Mouse (Mus musculus): ENCODE data around the gene 4931428L18Rik. TPM values are rescaled to one million over a fixed set of nuclear protein-coding genes. Genes with fewer than 3 reads are reported as not detected.
"Not testable (repeated sequence)": the region's sequence is repeated elsewhere in the genome, so short reads cannot be mapped to it uniquely, and the experiment has no call there.

The 4931428L18Rik gene
- total RNA-seq, 1 experiment from 2014 or later = 3.7 TPM

GRCm38 (mm10) chr1:31019283-31019682, 203.2 kb downstream of the 4931428L18Rik start:
- ATAC-seq (replicated peaks in 1 of 2; ENCODE audit: insufficient read depth in 1 of 2, low FRiP score in 2 of 2, low TSS enrichment in 1 of 2, low read depth in 1 of 2, poor library complexity in 2 of 2, severe bottlenecking in 2 of 2) = no peak

GRCm38 (mm10) chr1:31017377-31017776, 205.1 kb downstream of the 4931428L18Rik start:
- ATAC-seq (replicated peaks in 1 of 2; ENCODE audit: insufficient read depth in 1 of 2, low FRiP score in 2 of 2, low TSS enrichment in 1 of 2, low read depth in 1 of 2, poor library complexity in 2 of 2, severe bottlenecking in 2 of 2) = no peak

DNA sequence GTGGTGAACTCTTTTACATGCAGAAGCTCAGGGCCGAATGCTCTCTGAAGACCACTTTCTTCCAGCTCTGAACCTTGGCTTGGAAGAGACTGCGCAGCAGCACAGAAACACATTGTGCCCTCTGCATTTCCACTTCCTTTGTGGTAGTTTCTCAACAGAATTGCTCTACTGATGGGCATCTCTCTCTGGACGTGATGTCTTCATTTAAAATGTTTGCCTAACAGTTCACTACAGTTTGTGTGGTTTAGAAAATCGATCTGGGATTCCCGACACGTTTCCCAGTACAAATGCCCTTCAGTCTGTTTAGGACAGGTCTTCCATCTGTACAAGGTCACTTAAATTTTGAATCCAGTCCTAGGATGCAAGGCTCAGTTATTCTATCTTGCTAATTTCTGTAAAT, 206.4 kb downstream of the 4931428L18Rik start:
- ATAC-seq (replicated peaks in 1 of 2; ENCODE audit: insufficient read depth in 1 of 2, low FRiP score in 2 of 2, low TSS enrichment in 1 of 2, low read depth in 1 of 2, poor library complexity in 2 of 2, severe bottlenecking in 2 of 2) = no peak

DNA sequence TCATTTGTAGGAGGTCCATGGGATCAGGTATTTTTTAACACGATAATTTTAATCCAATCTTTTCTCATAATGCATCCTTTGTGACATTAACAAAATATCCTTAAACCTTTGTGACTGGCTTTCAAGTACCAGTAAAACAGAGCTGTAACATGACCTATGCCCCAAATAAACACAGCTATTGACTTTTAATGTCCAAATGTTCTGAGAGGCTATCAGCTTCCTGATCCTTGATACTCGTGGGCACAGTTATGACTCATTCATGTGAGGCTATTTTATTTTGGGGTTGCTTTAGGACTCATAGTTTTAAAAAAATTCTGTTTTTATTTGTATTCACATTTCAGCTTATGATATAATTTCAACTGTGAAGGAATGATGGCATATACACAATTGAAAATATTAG, 207.2 kb downstream of the 4931428L18Rik start:
- ATAC-seq (replicated peaks in 1 of 2; ENCODE audit: insufficient read depth in 1 of 2, low FRiP score in 2 of 2, low TSS enrichment in 1 of 2, low read depth in 1 of 2, poor library complexity in 2 of 2, severe bottlenecking in 2 of 2) = no peak

- ATAC-seq (replicated peaks in 1 of 2; ENCODE audit: insufficient read depth in 1 of 2, low FRiP score in 2 of 2, low TSS enrichment in 1 of 2, low read depth in 1 of 2, poor library complexity in 2 of 2, severe bottlenecking in 2 of 2) = not testable (repeated sequence)
These were observed 244.6 kb downstream of the 4931428L18Rik start, which contains the start of gene AC153137.1 for GRCm38 (mm10) chr1:30977868-30978267. Gene AC153137.1 (minus strand): TSS chr1:30977968.

DNA sequence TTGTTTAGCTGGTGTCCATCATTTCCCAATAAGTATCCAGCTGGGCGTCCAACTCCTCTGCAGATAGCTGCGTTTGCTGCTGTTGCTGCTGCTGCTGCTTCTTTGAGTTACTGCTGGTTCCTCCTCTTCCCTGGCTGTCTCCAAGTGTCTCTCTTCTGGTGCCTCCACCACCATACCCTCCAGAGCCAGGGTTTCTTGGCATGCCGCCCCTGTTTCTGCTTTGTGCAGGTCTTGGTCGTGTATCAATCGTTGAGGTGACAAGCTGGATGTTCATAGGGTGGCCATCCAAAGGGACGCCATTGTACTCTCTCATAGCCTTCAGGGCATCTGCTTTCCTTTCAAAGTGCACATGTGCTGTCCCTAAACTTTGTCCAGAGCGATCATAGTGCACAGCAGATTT, 245.2 kb downstream of the 4931428L18Rik start:
- not testable (repeated sequence) for ATAC-seq (replicated peaks in 1 of 2; ENCODE audit: insufficient read depth in 1 of 2, low FRiP score in 2 of 2, low TSS enrichment in 1 of 2, low read depth in 1 of 2, poor library complexity in 2 of 2, severe bottlenecking in 2 of 2)

DNA sequence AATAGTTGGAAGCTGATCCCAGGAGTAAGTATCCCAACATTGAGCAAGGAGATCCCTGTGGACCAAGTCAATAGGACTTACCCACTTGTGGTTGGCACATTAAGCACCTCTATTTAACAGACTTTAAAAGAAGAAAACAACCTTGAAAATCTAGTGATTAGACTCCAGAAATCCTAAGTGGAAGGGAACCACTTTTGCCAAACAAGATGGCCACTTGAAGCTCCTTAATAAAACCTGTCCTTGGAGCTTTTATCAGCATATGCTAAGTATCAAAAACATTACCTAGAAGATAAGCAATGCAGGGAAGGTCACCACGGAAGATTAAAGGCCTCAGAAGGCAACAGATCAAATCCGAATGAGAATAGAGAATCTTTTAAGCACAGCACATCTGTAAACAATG, 270.7 kb downstream of the 4931428L18Rik start:
- ATAC-seq (replicated peaks in 1 of 2; ENCODE audit: insufficient read depth in 1 of 2, low FRiP score in 2 of 2, low TSS enrichment in 1 of 2, low read depth in 1 of 2, poor library complexity in 2 of 2, severe bottlenecking in 2 of 2) = no peak

GRCm38 (mm10) chr1:30950456-30950835, 272.0 kb downstream of the 4931428L18Rik start:
- ATAC-seq (replicated peaks in 1 of 2; ENCODE audit: insufficient read depth in 1 of 2, low FRiP score in 2 of 2, low TSS enrichment in 1 of 2, low read depth in 1 of 2, poor library complexity in 2 of 2, severe bottlenecking in 2 of 2) = no peak

GRCm38 (mm10) chr1:30949710-30950455, 272.6 kb downstream of the 4931428L18Rik start:
- peak; percentile 82 to 92 for ATAC-seq (replicated peaks in 1 of 2; ENCODE audit: insufficient read depth in 1 of 2, low FRiP score in 2 of 2, low TSS enrichment in 1 of 2, low read depth in 1 of 2, poor library complexity in 2 of 2, severe bottlenecking in 2 of 2)

DNA sequence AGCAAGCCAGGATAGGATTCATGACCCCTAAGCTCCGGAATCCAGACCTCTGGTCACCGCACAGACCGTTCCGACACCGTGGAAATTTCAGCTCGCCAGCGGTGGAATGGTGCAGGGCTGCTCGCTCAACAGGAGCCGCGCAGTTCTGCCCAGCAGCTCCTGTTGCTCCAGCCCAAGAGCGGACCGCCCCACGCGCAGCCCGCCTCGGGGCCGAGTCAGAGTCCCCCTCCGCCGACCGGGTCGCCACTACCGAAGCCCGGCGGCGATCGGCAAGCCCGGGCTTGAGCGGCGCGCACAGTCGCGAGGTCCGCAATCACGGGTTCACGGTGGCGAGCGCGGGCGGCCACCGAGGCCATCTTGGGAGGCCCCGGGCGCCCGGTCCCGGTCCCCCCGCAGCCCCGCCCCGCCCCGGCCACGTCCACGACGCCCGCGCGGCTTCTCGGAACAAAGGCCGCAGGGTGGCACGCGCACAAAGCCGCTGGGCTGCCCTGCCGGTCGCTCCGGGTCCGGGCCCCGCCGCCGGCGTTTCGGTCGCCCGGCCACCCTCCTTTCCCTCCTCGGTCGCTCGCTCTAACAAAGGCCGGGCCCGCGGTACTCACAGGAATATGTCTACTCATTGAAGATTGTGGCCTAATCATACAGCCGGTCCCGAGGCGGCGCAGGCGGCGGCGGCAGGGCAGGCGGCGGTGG, 273.4 kb downstream of the 4931428L18Rik start:
- ATAC-seq (replicated peaks in 1 of 2; ENCODE audit: insufficient read depth in 1 of 2, low FRiP score in 2 of 2, low TSS enrichment in 1 of 2, low read depth in 1 of 2, poor library complexity in 2 of 2, severe bottlenecking in 2 of 2) = peak; percentile 4 to 12; a peak in 2 of 4 replicates

DNA sequence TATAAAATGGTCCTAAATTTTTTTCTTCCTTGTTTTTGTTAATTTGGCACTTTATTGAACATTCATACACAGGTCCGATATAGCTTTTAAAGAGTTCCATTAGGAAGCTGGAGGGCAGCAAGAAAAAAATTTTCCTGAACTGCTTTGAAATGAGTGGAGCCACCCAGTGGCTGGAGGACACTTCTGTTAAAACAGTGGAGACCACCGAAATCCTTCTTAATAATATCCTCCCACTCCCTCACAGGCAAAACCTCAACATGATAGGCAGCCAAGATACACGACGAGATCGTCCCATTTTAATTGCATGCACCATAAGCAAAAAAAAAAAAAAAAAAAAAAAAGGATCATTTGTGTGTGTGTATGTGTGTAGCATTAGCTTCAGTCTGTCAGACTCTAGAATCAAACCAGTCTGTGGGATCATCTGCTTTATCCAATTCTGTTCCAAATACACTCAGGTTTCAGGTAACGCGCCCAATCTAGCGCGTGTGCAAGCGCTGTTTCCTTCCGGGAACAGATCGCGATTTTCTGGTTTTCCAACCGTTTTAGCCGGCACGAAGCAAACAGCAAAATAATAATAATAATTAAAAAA, 274.0 kb downstream of the 4931428L18Rik start:
- no peak for ATAC-seq (replicated peaks in 1 of 2; ENCODE audit: insufficient read depth in 1 of 2, low FRiP score in 2 of 2, low TSS enrichment in 1 of 2, low read depth in 1 of 2, poor library complexity in 2 of 2, severe bottlenecking in 2 of 2)

Other genes with a start within 250 kb of the 4931428L18Rik start
- not detected in 2 replicates for gene AC153137.1, start 244.7 kb downstream of the 4931428L18Rik start, total RNA-seq (2017)
- not detected in 2 replicates for gene Lgsn, start 46.3 kb downstream of the 4931428L18Rik start, total RNA-seq (2017)
- not detected in 2 replicates for gene Pih1d3, start 154 bp upstream of the 4931428L18Rik start, total RNA-seq (2017)